Mouse (Mus musculus): ENCODE results near the gene Tstd3. TPM values are rescaled to one million over a fixed set of nuclear protein-coding genes. Genes with fewer than 3 reads are reported as not detected.
A peak's percentile ranks its signal among the peaks of the same experiment; 100 is the strongest.
"Not testable (repeated sequence)": the region's sequence is repeated elsewhere in the genome, so short reads cannot be mapped to it uniquely, and the experiment has no call there.

The Tstd3 gene
- polyA plus RNA-seq, 1 experiment from 2014 or later, result 13.7 TPM

DNA sequence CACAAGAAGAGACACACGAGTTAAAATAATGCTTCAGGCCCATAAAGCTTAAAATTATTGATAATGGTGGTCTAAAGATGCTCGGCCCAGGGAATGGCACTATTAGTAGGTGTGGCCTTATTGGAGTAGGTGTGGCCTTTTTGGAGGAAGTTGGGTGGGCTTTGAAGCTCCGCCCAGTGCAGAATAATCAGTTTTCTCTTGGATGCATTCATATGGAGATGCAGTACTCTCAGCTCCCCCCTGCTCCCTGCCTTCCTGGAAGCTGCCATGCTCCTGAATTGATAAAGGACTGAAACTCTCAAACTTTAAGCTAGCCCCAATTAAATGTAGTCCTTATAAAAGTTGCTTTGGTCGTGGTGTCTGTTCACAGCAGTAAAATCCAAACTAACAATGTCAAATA, 3.2 kb downstream of the Tstd3 start:
- 80% methylated on average over 4 of the region's 4 CpGs for WGBS
- no peak for ATAC-seq (ENCODE audit: low FRiP score, low TSS enrichment)
- Histone ChIP-seq H3K9me3 (ENCODE audit: control insufficient read depth, low read length) (no peaks in the 10 kb centered on the region), H3K27me3 (ENCODE audit: control insufficient read depth, insufficient read depth, low read length) (no peaks in the 10 kb centered on the region), H3K36me3 (ENCODE audit: control insufficient read depth, insufficient read depth, low read length) (peaks cover 4% of the 10 kb centered on the region; the same call in 1 of the 2 replicates), H3K4me1 (ENCODE audit: control insufficient read depth, insufficient read depth, low read length) (0 out of 2 replicates have a peak, but pooled peaks cover 4% of the 10 kb centered on the region), H3K9ac (ENCODE audit: low read depth, low read length) (no peak overlapping the region), H3K27ac (ENCODE audit: low read depth, low read length) (no peak overlapping the region), H3K4me3 (ENCODE audit: low read length) (no peak overlapping the region), H3K4me2 (replicated peaks; ENCODE audit: low read depth, low read length) (no peak overlapping the region)

DNA sequence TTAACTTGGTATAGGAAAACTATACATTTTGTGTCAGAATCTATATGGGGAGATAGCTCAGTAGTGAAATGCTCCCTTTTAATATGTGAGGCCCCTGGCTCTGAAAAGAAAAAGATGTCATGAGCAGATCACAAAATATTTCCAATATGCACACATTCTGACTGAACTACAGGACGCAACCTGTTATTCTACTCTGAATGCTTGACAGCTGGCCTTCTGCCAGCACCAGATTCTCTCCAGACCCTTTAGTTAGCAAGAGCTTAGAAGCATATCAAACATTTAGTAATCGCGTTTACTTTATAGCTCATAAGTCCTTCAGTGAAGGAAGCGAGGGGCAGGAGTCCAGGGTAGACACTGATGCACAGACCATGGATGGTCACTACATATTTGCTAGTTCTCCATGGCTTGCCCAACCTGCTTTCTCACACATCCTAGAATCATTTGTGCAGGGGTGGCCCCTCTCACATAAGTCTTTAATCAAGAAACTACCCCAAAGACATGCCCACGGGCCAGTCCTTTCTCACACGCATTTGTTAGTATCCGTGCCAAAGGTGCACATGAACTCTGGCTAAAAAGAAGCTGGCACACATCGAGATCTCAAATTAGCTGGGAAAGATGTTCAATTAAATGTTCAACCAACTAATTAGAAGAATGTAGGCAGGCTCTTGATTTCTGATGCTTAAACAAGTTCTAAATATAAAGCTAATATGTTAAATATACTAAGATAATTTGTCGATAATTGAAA, 5.4 kb downstream of the Tstd3 start:
- no peak overlapping the region for H3K4me2 ChIP-seq (replicated peaks; ENCODE audit: low read depth, low read length)
- WGBS, result 87% methylated on average over 9 of the region's 9 CpGs
- no peaks in the 10 kb centered on the region for H3K27me3 ChIP-seq (ENCODE audit: control insufficient read depth, insufficient read depth, low read length)
- H3K9ac ChIP-seq (ENCODE audit: low read depth, low read length), result no peak overlapping the region
- H3K9me3 ChIP-seq (ENCODE audit: control insufficient read depth, low read length), result no peaks in the 10 kb centered on the region
- no peak overlapping the region for H3K27ac ChIP-seq (ENCODE audit: low read depth, low read length)
- no peak overlapping the region for H3K4me3 ChIP-seq (ENCODE audit: low read length)
- 0 out of 2 replicates have a peak, but pooled peaks cover 4% of the 10 kb centered on the region for H3K4me1 ChIP-seq (ENCODE audit: control insufficient read depth, insufficient read depth, low read length)
- no peak for ATAC-seq (ENCODE audit: low FRiP score, low TSS enrichment)
- peaks cover 4% of the 10 kb centered on the region; the same call in 1 of the 2 replicates for H3K36me3 ChIP-seq (ENCODE audit: control insufficient read depth, insufficient read depth, low read length)

DNA sequence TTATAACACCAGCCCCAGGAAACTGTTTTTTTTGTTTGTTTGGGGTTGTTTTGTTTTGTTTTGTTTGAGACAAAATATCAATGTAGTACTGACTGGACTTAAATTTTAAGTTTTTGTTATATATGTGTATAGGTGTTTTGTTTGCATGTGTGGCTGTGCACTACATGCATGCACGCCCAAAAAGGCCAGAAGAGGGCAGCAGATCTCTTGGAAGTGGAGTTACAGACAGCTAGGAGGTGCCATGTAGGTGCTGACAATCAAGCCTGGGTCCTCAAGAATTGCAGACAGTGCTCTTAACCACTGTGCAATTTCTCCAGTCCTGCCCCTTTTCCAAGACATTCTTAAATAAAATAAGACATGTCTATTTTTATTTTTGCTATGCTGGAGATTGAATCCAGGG, 8.2 kb downstream of the Tstd3 start:
- no peak overlapping the region for H3K4me2 ChIP-seq (replicated peaks; ENCODE audit: low read depth, low read length)
- 67% methylated on average over 1 of the region's 1 CpGs for WGBS
- no peaks in the 10 kb centered on the region for H3K9me3 ChIP-seq (ENCODE audit: control insufficient read depth, low read length)
- no peak overlapping the region for H3K27ac ChIP-seq (ENCODE audit: low read depth, low read length)
- H3K36me3 ChIP-seq (ENCODE audit: control insufficient read depth, insufficient read depth, low read length), result peaks cover 4% of the 10 kb centered on the region; the same call in 1 of the 2 replicates
- no peaks in the 10 kb centered on the region for H3K27me3 ChIP-seq (ENCODE audit: control insufficient read depth, insufficient read depth, low read length)
- no peak overlapping the region for H3K4me3 ChIP-seq (ENCODE audit: low read length)
- no peak overlapping the region for H3K9ac ChIP-seq (ENCODE audit: low read depth, low read length)
- ATAC-seq (ENCODE audit: low FRiP score, low TSS enrichment), result no peak
- no peaks in the 10 kb centered on the region for H3K4me1 ChIP-seq (ENCODE audit: control insufficient read depth, insufficient read depth, low read length)

DNA sequence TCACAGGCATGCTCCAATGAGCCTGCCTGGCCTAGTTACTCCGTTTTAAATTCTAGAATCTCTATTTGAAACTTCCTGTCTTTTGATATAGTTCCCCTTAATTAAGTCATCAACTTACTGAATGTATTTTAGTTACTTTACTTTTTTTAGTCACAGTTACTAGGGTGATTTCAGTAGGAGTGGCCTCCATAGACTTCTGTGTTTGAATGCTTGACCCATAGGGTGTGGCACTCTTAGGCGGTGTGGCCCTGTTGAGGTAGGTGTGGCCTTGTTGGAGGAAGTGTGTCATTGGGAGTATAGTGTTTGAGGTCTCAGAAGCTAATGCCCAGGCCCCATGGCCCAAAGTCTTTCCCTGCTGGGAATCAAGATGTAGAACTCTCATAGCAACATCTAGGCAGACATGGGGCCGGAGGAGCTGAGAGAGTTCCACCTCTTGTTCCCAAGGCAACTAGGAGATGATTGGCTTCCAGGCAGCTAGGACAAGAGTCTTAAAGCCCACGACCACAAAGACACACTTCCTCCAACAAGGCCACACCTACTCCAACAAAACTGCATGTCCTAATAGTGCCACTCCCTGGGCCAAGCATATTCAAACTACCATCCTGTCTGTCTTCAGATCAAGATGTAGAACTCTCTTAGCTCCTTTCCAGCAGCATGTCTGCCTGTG, 11.8 kb downstream of the Tstd3 start:
- 70% methylated on average over 4 of the region's 4 CpGs for WGBS
- Histone ChIP-seq H3K4me2 (replicated peaks; ENCODE audit: low read depth, low read length) (no peak overlapping the region), H3K27ac (ENCODE audit: low read depth, low read length) (no peak overlapping the region), H3K4me1 (ENCODE audit: control insufficient read depth, insufficient read depth, low read length) (no peaks in the 10 kb centered on the region), H3K27me3 (ENCODE audit: control insufficient read depth, insufficient read depth, low read length) (no peaks in the 10 kb centered on the region), H3K36me3 (ENCODE audit: control insufficient read depth, insufficient read depth, low read length) (peaks cover 4% of the 10 kb centered on the region; the same call in 1 of the 2 replicates), H3K4me3 (ENCODE audit: low read length) (no peak overlapping the region), H3K9me3 (ENCODE audit: control insufficient read depth, low read length) (no peaks in the 10 kb centered on the region), H3K9ac (ENCODE audit: low read depth, low read length) (no peak overlapping the region)
- no peak for ATAC-seq (ENCODE audit: low FRiP score, low TSS enrichment)

DNA sequence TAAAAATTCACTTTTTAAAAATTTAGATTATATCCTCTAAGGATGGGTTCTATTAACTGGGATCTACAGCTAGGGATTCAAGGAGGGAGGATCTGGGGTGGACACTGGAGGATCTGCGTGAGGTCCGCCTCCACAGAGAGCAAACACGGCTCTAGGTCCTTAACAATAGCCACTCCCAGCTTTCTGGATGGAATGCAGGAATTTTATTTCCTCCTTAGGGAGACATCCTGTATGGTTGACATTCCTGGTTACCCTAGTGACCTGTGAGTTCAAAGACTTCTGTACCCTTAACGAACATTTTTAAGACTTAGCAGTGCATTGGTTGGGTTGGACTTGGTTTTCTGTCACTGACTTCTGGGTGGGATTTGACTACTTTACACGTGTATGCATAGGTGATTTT, 21.3 kb downstream of the Tstd3 start:
- no peak for ATAC-seq (ENCODE audit: low FRiP score, low TSS enrichment)
- H3K27ac ChIP-seq (ENCODE audit: low read depth, low read length), result no peak overlapping the region
- H3K4me2 ChIP-seq (replicated peaks; ENCODE audit: low read depth, low read length), result no peak overlapping the region
- H3K27me3 ChIP-seq (ENCODE audit: control insufficient read depth, insufficient read depth, low read length), result no peaks in the 10 kb centered on the region
- peaks cover 9% of the 10 kb centered on the region; the same call in 1 of the 2 replicates for H3K36me3 ChIP-seq (ENCODE audit: control insufficient read depth, insufficient read depth, low read length)
- no peaks in the 10 kb centered on the region for H3K4me1 ChIP-seq (ENCODE audit: control insufficient read depth, insufficient read depth, low read length)
- H3K9me3 ChIP-seq (ENCODE audit: control insufficient read depth, low read length), result no peaks in the 10 kb centered on the region
- H3K4me3 ChIP-seq (ENCODE audit: low read length), result no peak overlapping the region
- no peak overlapping the region for H3K9ac ChIP-seq (ENCODE audit: low read depth, low read length)
- 65% methylated on average over 5 of the region's 5 CpGs for WGBS

DNA sequence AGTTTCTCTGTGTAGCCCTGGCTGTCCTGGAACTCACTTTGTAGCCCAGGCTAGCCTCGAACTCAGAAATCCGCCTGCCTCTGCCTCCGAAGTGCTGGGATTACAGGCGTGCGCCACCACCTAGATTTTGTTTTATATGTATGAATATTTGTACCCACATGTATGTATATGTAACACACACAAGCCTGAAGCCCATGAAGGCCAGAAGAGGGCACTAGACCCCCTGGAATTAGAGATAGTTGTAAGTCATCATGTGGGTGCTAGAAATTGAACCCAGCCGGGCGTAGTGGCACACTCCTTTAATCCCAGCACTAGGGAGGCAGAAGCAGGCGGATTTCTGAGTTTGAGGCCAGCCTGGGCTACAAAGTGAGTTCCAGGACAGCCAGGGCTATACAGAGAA, 22.9 kb downstream of the Tstd3 start:
- H3K36me3 ChIP-seq (ENCODE audit: control insufficient read depth, insufficient read depth, low read length); H3K9ac ChIP-seq (ENCODE audit: low read depth, low read length); ATAC-seq (ENCODE audit: low FRiP score, low TSS enrichment): not testable (repeated sequence)

DNA sequence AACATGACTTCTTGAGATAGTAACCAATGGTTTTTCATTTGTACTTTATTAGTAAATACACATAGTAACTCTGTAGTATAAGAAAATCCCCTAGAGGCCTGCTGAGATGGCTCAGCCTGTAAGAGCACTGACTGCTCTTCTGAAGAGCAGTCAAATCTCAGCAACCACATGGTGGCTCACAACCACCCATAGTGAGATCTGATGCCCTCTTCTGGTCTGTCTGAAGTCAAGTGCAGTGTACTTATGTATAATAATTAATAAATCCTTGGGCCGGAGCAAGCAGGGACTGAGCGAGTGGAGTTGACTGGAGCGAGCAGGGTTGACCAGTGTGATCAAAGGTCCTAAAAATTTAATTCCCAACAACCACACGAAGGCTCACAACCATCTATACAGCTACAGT, 27.8 kb downstream of the Tstd3 start:
- no peaks in the 10 kb centered on the region for H3K9me3 ChIP-seq (ENCODE audit: control insufficient read depth, low read length)
- no peak for ATAC-seq (ENCODE audit: low FRiP score, low TSS enrichment)

More for the DNA sequence above, 22.9 kb downstream of the Tstd3 start:
- H3K4me1 ChIP-seq (ENCODE audit: control insufficient read depth, insufficient read depth, low read length); H3K9me3 ChIP-seq (ENCODE audit: control insufficient read depth, low read length); H3K4me3 ChIP-seq (ENCODE audit: low read length); H3K27me3 ChIP-seq (ENCODE audit: control insufficient read depth, insufficient read depth, low read length); H3K27ac ChIP-seq (ENCODE audit: low read depth, low read length); H3K4me2 ChIP-seq (replicated peaks; ENCODE audit: low read depth, low read length): not testable (repeated sequence)
- WGBS, result 96% methylated on average over 8 of the region's 8 CpGs

DNA sequence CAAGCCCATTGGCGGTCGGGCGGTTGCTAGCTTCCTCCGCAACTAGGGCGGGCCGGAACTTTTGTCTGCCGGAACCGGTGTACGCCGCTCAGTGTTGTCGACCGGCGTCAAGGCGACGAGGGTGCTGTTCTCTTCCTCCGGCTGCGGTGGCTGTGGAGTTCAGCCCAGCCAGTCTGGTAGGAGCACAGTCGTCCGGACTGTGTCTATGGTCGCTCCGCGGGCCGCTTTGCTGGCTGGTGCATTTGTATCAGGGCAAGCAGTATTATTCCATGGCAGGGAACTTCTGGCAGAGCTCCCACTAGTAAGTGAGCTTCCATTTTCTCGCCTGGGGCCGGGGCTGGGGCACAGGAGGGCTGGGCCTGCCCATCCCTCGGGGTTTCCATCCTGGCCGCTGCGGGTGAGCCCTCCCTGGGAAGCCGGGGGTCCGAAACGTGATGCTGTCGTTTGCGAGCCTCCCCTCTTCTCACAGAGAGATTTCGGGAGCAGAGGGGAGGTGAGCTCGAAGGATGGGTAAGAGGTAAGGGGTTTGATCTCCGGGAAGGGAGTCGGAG, 39.3 kb downstream of the Tstd3 start, which contains the start of gene Ccnc:
Gene Ccnc (plus strand): TSS at position 87 of the 551 bp plus-strand sequence.
- H3K4me1 ChIP-seq (ENCODE audit: control insufficient read depth, insufficient read depth, low read length), result 0 out of 2 replicates have a peak, but pooled peaks cover 5% of the 10 kb centered on the region
- peak within 1 kb of the TSS; percentile 90 for H3K4me3 ChIP-seq (ENCODE audit: low read length)
- under 1% methylated on average over 37 of the region's 37 CpGs for WGBS
- peak; percentile 99 for ATAC-seq (ENCODE audit: low FRiP score, low TSS enrichment)
- H3K36me3 ChIP-seq (ENCODE audit: control insufficient read depth, insufficient read depth, low read length), result peaks cover under 1% of the 10 kb centered on the region; the same call in 1 of the 2 replicates
- H3K9ac ChIP-seq (ENCODE audit: low read depth, low read length), result peak within 1 kb of the TSS; percentile 85
- H3K27me3 ChIP-seq (ENCODE audit: control insufficient read depth, insufficient read depth, low read length), result no peaks in the 10 kb centered on the region
- no peaks in the 10 kb centered on the region for H3K9me3 ChIP-seq (ENCODE audit: control insufficient read depth, low read length)
- H3K27ac ChIP-seq (ENCODE audit: low read depth, low read length), result peak within 1 kb of the TSS; percentile 68
- H3K4me2 ChIP-seq (replicated peaks; ENCODE audit: low read depth, low read length), result peak within 1 kb of the TSS; percentile 61

More for the DNA sequence above, 27.8 kb downstream of the Tstd3 start:
- Histone ChIP-seq H3K36me3 (ENCODE audit: control insufficient read depth, insufficient read depth, low read length) (peaks cover 12% of the 10 kb centered on the region), H3K9ac (ENCODE audit: low read depth, low read length) (no peak overlapping the region), H3K4me1 (ENCODE audit: control insufficient read depth, insufficient read depth, low read length) (no peaks in the 10 kb centered on the region), H3K27ac (ENCODE audit: low read depth, low read length) (no peak overlapping the region), H3K27me3 (ENCODE audit: control insufficient read depth, insufficient read depth, low read length) (no peaks in the 10 kb centered on the region), H3K4me2 (replicated peaks; ENCODE audit: low read depth, low read length) (no peak overlapping the region), H3K4me3 (ENCODE audit: low read length) (no peak overlapping the region)
- WGBS, result 73% methylated on average over 4 of the region's 4 CpGs

All from kidney, embryonic 14.5 days (tissue).